Mouse (Mus musculus): ENCODE results near the gene Mtfr1l. TPM values are rescaled to one million over a fixed set of nuclear protein-coding genes. Genes with fewer than 3 reads are reported as not detected.
A peak's percentile ranks its signal among the peaks of the same experiment; 100 is the strongest.

Gene Mtfr1l
- polyA plus RNA-seq, 1 experiment from 2014 or later = 56.9 TPM

DNA sequence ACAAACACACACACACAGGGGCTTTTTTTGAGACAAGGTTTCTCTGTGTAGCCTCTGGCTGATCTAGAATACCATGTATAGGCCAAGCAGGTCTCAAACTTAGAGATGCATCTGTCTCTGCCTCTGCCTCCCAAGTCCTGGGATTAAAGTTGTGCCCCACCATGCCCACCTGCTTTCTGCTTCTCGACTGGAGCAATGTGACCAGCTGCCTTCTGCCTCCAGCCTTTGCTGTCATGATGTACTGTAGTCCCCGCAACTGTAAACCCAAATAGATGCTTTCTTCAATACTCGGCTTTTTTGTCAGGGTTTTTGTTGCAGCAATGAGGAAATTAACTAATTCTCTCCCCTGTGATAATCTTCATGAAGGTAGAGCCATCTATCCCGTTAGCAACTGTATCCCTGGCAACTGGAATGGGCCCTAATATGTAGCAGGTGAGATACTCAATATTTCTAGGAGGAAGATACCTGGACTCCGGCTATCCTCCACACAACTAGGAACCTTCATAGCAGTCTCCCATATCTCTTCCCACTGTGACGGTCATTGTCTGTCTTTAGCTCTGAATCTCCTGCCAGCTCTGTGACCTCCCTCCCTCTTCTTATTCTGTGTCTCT lies 52.0 kb downstream of the Mtfr1l start:
- Histone ChIP-seq H3K36me3 (replicated peaks; ENCODE audit: insufficient read depth, low read length) (no peaks in the 10 kb centered on the region), H3K4me1 (ENCODE audit: insufficient read depth) (peaks cover 8% of the 10 kb centered on the region), H3K9ac (replicated peaks) (no peak overlapping the region), H3K9me3 (ENCODE audit: low read length) (no peaks in the 10 kb centered on the region), H3K27ac (ENCODE audit: low read depth) (no peak overlapping the region), H3K4me3 (ENCODE audit: low read depth, low read length) (no peak overlapping the region), H3K4me2 (ENCODE audit: low read depth, low read length) (no peak overlapping the region), H3K27me3 (ENCODE audit: insufficient read depth, low read length) (no peaks in the 10 kb centered on the region)
- no peak for ATAC-seq
- WGBS (ENCODE audit: insufficient replicate concordance) = 69% methylated on average over 6 of the region's 6 CpGs
- TF ChIP-seq EP300 (IDR thresholded peaks at IDR 0.05; ENCODE audit: low read depth) (no peak), CTCF (IDR thresholded peaks at IDR 0.05; ENCODE audit: low read depth) (no peak)
- DNase-seq = no peak

DNA sequence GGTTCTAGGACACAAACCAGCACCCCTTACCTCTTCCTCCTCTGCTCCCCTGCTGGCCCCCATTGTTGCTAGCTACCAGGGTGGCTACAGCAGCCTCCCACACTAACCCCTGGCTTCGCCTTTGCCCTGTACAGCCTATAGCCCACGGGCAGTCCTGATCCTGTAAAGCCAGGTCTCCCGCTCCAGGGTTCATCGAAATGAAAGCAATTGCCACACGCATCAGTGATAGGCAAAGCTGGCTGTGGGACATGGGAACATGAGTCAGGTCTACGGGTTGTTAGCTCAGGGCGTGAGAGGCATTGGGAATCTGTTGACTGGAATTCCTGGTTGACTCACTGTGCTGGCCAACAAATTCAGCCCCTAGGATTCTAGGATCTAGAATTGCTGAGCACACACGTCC lies 52.7 kb downstream of the Mtfr1l start:
- Histone ChIP-seq H3K4me2 (ENCODE audit: low read depth, low read length) (no peak overlapping the region), H3K4me1 (ENCODE audit: insufficient read depth) (peaks cover 4% of the 10 kb centered on the region; the same call in 1 of the 2 replicates), H3K27me3 (ENCODE audit: insufficient read depth, low read length) (no peaks in the 10 kb centered on the region), H3K4me3 (ENCODE audit: low read depth, low read length) (no peak overlapping the region), H3K9ac (replicated peaks) (no peak overlapping the region), H3K9me3 (ENCODE audit: low read length) (no peaks in the 10 kb centered on the region), H3K27ac (ENCODE audit: low read depth) (no peak overlapping the region), H3K36me3 (replicated peaks; ENCODE audit: insufficient read depth, low read length) (no peaks in the 10 kb centered on the region)
- TF ChIP-seq CTCF (IDR thresholded peaks at IDR 0.05; ENCODE audit: low read depth) = no peak
- no peak for TF ChIP-seq EP300 (IDR thresholded peaks at IDR 0.05; ENCODE audit: low read depth)
- peak; percentile 28 for ATAC-seq
- DNase-seq = no peak
- WGBS (ENCODE audit: insufficient replicate concordance) = 71% methylated on average over 8 of the region's 8 CpGs

DNA sequence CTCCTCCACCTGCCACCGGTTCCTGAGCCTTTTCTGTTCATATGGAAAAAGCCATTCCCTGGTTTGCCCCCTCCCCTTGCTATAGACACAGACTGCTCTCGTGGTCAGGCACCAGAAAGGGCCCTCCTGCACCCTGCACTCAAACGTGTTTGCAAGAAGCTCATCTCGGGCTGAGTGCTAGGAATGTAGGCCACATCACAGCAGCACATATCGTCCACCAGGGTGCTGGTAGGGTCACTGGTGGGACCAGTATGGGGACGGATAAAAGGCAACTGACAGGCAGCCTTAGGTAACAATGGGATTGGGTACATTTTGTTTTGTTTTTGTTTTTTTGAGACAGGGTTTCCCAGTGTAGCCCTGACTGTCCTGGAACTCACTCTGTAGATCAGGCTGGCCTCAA lies 53.9 kb downstream of the Mtfr1l start:
- no peak overlapping the region for H3K27ac ChIP-seq (ENCODE audit: low read depth)
- DNase-seq = no peak
- TF ChIP-seq EP300 (IDR thresholded peaks at IDR 0.05; ENCODE audit: low read depth) = no peak
- no peak for TF ChIP-seq CTCF (IDR thresholded peaks at IDR 0.05; ENCODE audit: low read depth)

DNA sequence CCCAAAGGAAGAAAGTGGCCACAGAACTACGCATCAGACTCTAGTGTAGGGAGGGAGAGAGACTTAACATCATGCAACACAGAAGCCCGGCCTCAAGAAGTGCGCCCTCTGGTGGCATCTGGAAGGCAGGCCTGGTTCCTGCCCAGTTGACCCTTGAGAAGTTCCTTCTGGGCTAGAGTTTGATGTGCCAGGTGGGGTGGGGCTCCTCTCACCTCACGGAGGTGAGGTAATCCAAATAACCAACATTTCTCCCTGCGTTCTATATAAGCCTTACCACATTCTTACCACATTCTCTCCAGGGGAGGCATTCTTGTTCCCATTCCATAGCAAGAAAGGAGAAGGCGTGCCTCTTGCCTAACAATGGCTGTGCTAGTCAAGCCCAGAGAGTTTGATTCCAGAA lies 54.3 kb downstream of the Mtfr1l start:
- TF ChIP-seq CTCF (IDR thresholded peaks at IDR 0.05; ENCODE audit: low read depth) (peak; percentile 96), EP300 (IDR thresholded peaks at IDR 0.05; ENCODE audit: low read depth) (no peak)
- ATAC-seq (peak; percentile 31; the same call in 1 of the 2 replicates), DNase-seq (peak; percentile 86)
- no peak overlapping the region for H3K9ac ChIP-seq (replicated peaks)
- H3K4me1 ChIP-seq (ENCODE audit: insufficient read depth) = peaks cover 4% of the 10 kb centered on the region; the same call in 1 of the 2 replicates
- no peak overlapping the region for H3K4me2 ChIP-seq (ENCODE audit: low read depth, low read length)
- H3K4me3 ChIP-seq (ENCODE audit: low read depth, low read length) = no peak overlapping the region
- no peaks in the 10 kb centered on the region for H3K9me3 ChIP-seq (ENCODE audit: low read length)
- H3K27ac ChIP-seq (ENCODE audit: low read depth) = no peak overlapping the region
- H3K36me3 ChIP-seq (replicated peaks; ENCODE audit: insufficient read depth, low read length) = 0 out of 2 replicates have a peak, but pooled peaks cover 1% of the 10 kb centered on the region
- H3K27me3 ChIP-seq (ENCODE audit: insufficient read depth, low read length) = no peaks in the 10 kb centered on the region
- 15% methylated on average over 6 of the region's 6 CpGs for WGBS (ENCODE audit: insufficient replicate concordance)

More for the DNA sequence above, 53.9 kb downstream of the Mtfr1l start:
- H3K9me3 ChIP-seq (ENCODE audit: low read length) = no peaks in the 10 kb centered on the region
- no peaks in the 10 kb centered on the region for H3K36me3 ChIP-seq (replicated peaks; ENCODE audit: insufficient read depth, low read length)
- no peaks in the 10 kb centered on the region for H3K27me3 ChIP-seq (ENCODE audit: insufficient read depth, low read length)
- 49% methylated on average over 6 of the region's 6 CpGs for WGBS (ENCODE audit: insufficient replicate concordance)
- no peak overlapping the region for H3K4me3 ChIP-seq (ENCODE audit: low read depth, low read length)
- no peak overlapping the region for H3K4me2 ChIP-seq (ENCODE audit: low read depth, low read length)
- ATAC-seq = no peak
- no peak overlapping the region for H3K9ac ChIP-seq (replicated peaks)
- H3K4me1 ChIP-seq (ENCODE audit: insufficient read depth) = peaks cover 4% of the 10 kb centered on the region; the same call in 1 of the 2 replicates

DNA sequence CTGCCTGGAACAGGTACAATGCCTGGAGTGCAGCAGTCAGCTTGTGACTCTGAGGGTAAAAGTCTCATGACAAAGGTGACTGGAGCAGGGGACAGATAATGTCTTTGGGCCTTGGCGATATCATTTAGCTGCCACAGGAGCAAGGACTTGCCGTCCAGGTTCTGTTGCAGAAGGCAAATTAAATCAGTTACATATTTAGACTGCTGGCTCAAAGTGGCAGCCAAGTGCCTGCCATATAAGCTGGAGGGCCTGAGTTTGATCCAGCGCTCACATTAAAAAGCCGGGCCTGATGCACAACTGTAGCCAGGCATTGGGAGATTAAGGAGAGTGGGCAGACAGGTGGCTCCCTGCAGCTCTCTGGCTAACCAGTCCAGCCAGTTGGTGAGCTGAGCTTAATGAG lies 55.3 kb downstream of the Mtfr1l start:
- H3K9me3 ChIP-seq (ENCODE audit: low read length) = no peaks in the 10 kb centered on the region
- no peak overlapping the region for H3K4me2 ChIP-seq (ENCODE audit: low read depth, low read length)
- WGBS (ENCODE audit: insufficient replicate concordance) = 89% methylated on average over 4 of the region's 4 CpGs
- DNase-seq (no peak), ATAC-seq (no peak)
- H3K4me3 ChIP-seq (ENCODE audit: low read depth, low read length) = no peak overlapping the region
- peaks cover 4% of the 10 kb centered on the region; the same call in 1 of the 2 replicates for H3K4me1 ChIP-seq (ENCODE audit: insufficient read depth)
- H3K36me3 ChIP-seq (replicated peaks; ENCODE audit: insufficient read depth, low read length) = peaks cover 9% of the 10 kb centered on the region; the same call in 1 of the 2 replicates
- no peak overlapping the region for H3K27ac ChIP-seq (ENCODE audit: low read depth)
- H3K9ac ChIP-seq (replicated peaks) = no peak overlapping the region
- TF ChIP-seq EP300 (IDR thresholded peaks at IDR 0.05; ENCODE audit: low read depth) = no peak
- TF ChIP-seq CTCF (IDR thresholded peaks at IDR 0.05; ENCODE audit: low read depth) = no peak
- no peaks in the 10 kb centered on the region for H3K27me3 ChIP-seq (ENCODE audit: insufficient read depth, low read length)

DNA sequence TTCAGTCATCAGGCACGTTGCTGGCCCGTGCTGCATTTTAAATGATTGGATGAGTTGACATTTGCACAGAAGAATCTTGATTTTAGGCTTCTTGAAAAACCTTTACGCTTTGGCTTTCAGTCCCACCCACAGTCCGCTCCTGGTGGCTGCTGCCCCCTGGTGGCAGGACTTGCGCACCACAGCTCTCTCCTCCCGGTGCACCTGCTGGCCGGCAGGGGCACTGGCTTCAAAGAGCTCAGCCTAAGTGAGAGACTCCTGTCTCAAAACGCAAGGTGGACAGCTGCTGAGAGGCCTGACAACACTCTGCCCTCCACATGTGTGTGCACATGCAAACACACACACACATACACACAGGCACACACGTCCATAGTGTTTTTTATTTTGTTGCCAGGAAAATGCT lies 57.2 kb downstream of the Mtfr1l start:
- H3K36me3 ChIP-seq (replicated peaks; ENCODE audit: insufficient read depth, low read length) = peaks cover 20% of the 10 kb centered on the region
- no peak overlapping the region for H3K9ac ChIP-seq (replicated peaks)
- H3K4me3 ChIP-seq (ENCODE audit: low read depth, low read length) = no peak overlapping the region
- TF ChIP-seq CTCF (IDR thresholded peaks at IDR 0.05; ENCODE audit: low read depth) (peak; percentile 100), EP300 (IDR thresholded peaks at IDR 0.05; ENCODE audit: low read depth) (no peak)
- no peak overlapping the region for H3K4me2 ChIP-seq (ENCODE audit: low read depth, low read length)
- H3K4me1 ChIP-seq (ENCODE audit: insufficient read depth) = peaks cover 4% of the 10 kb centered on the region; the same call in 1 of the 2 replicates
- H3K27me3 ChIP-seq (ENCODE audit: insufficient read depth, low read length) = no peaks in the 10 kb centered on the region
- ATAC-seq (peak; percentile 80), DNase-seq (peak; percentile 94)
- no peak overlapping the region for H3K27ac ChIP-seq (ENCODE audit: low read depth)
- H3K9me3 ChIP-seq (ENCODE audit: low read length) = no peaks in the 10 kb centered on the region
- WGBS (ENCODE audit: insufficient replicate concordance) = 5% methylated on average over 9 of the region's 9 CpGs

Measured in liver, postnatal 0 days (tissue).